Mouse (Mus musculus) cerebellum, postnatal 14 days (tissue): ENCODE measurements around the gene Ccnd1.
"Not testable (repeated sequence)": the region's sequence is repeated elsewhere in the genome, so short reads cannot be mapped to it uniquely, and the experiment has no call there.

Experiments used
- DNase-seq, 2 experiments: peaks; one replicate each; pipeline ENCODE4 v3.0.0; 2021; ENCODE audit warnings: mixed read lengths in 2 of 2

The Ccnd1 gene

DNA sequence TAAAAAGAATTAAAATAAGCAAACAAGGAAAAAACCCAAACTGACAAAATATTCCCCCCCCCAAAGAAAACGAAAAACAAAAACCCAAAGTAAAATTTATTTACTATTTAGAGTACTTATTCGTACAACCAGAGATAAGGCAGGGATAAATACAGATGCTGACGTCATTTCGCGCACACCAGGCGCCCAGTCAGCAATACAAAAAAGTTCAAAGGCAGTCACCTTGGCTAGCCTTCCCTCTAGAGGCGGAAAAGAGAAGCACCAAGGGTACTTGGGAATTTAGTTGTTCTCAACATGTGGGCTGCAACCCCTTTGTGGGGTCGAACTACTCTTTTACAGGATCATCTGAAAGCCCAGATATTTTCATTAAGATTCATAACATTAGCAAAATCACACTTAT, 31.9 kb downstream of the Ccnd1 start:
- no peak for DNase-seq

GRCm38 (mm10) chr7:144906708-144907397, 32.9 kb downstream of the Ccnd1 start:
- peak; percentile 81 to 88 for DNase-seq

DNA sequence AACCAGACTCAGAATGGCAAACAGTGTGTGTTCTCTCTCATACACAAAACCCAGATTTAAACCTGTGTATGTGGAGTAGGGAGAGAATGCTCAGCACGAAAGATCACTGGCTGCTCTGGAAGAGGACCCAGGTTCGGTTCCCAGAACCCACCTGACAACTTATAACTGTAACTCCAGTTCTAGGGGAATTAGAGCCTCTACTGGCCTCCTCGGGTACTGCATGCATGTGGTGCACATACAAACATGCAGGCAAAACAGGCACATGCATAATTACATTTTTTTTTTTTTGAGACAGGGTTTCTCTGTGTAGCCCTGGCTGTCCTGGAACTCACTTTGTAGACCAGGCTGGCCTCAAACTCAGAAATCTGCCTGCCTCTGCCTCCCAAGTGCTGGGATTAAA, 34.2 kb downstream of the Ccnd1 start:
- peak in 1 of 2 experiments; percentile 39 for DNase-seq

GRCm38 (mm10) chr7:144898506-144898905, 41.2 kb downstream of the Ccnd1 start:
- no peak for DNase-seq

- peak in 1 of 2 experiments; percentile 18 for DNase-seq
Measured at GRCm38 (mm10) chr7:144896294-144897218, 43.2 kb downstream of the Ccnd1 start, which contains the start of gene Fgf15. TSS of gene Fgf15 (plus strand) at chr7:144896531.

- peak; percentile 86 to 89 for DNase-seq
Measured at GRCm38 (mm10) chr7:144895305-144896111, 44.2 kb downstream of the Ccnd1 start.

GRCm38 (mm10) chr7:144894706-144895105, 45.0 kb downstream of the Ccnd1 start:
- no peak for DNase-seq

- DNase-seq: peak; percentile 46 to 73
Measured at GRCm38 (mm10) chr7:144894191-144894590, 45.5 kb downstream of the Ccnd1 start.

DNA sequence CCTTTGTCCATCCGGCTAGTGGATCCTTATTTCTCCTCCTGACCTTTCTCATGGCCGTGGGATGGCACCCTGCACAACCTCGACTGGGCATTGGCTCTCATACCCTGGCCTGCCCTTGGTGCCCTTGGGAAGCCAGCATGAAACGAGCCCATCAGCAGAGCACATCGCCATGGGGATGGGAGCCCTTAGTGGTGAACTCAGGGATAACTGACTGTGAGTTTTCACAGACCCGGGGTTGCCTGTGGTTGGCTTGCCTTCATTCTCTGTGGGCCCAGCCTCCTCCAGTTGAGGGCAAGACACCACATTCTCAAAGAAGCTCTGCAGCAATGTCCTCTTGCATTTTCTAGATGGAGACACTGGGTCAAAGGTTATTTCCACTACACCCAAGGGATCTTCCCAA, 47.4 kb downstream of the Ccnd1 start:
- no peak for DNase-seq

GRCm38 (mm10) chr7:144891863-144892262, 47.9 kb downstream of the Ccnd1 start:
- no peak for DNase-seq

DNA sequence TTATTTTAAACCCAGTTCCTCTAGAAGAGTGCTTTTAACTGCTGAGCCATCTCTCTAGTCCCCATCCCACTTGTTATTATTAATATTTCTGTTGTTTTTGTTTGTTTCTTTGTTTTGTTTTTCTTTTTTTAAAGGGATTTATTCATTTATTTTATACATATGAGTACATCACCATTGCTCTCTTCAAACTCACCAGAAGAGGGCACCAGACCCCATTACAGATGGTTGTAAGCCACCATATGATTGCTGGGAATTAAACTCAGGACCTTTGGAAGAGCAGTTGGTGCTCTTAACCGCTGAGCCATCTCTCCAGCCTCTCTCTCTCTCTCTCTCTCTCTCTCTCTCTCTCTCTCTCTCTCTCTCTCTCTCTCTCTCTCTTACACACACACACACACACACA, 49.1 kb downstream of the Ccnd1 start:
- not testable (repeated sequence) for DNase-seq

DNA sequence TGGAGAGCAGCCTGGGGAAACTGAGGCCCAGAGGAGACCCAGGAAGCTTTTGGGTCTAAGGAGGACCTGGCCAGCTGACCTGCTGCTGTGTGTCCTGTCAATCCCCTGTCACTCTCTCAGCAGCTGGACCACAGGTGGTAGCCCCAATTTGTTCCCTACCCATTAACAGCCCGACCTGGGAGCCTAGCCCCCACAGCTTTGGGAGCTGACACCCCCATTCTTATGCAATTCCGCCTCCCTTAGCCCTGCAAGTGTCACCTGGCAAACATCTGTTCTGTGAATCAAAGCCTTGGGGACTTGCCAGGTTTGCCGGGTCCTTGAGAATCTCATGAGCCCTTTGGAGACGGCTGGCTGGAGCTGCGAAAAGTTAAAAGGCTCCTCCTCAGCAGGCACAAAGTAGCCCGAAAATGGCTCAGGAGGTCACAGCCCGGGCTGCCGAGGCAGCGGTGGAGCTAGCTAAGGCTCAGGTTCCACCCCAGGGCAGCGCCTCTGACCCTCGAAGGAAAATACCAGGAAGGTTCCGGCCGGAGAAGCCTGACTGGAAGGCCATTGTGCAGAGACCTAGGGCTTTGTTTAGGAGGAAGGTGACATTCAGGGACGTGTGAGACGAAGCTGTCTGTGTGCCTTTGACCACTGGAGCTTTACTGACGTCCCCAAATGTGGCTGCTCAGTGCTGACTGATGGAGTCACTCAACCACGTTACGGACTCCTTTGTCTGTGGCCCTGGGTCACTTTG, 51.0 kb downstream of the Ccnd1 start:
- DNase-seq: no peak

GRCm38 (mm10) chr7:144887672-144888071, 52.1 kb downstream of the Ccnd1 start:
- no peak for DNase-seq

DNA sequence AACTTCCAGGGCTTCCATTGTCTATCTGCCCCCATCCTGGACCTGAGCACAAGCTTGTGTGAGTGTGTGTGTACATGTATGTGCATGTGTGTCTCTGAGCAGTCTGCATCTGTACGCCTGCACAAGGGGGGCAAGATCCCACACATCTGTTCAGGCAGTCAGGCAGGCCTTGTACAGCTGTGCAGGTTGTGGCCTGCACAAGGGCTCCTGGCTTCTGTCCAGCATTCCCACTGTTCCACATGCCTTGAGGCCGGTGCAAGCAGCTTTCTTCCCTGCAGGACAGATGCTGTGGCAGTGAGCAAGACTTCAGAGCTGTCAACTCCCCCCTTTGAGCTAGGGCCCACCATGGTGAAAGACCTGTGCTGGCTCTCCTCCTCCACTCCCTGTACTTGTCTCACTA, 56.6 kb downstream of the Ccnd1 start:
- DNase-seq: no peak
